Mouse (Mus musculus): ENCODE results near the gene Ube2j1. TPM values are rescaled to one million over a fixed set of nuclear protein-coding genes. Genes with fewer than 3 reads are reported as not detected.

The Ube2j1 gene
- polyA plus RNA-seq, 1 experiment = 34.3 TPM

- no peak for TF ChIP-seq EP300 (IDR thresholded peaks at IDR 0.05; ENCODE audit: insufficient read depth, low read depth, low read length)
- no peak for TF ChIP-seq CTCF (IDR thresholded peaks at IDR 0.05; ENCODE audit: low read depth, low read length)
- Histone ChIP-seq H3K27me3 (ENCODE audit: control insufficient read depth, insufficient read depth, low read length, poor library complexity, severe bottlenecking) (no peaks in the 10 kb centered on the region; the same call in 1 of the 2 replicates), H3K4me1 (ENCODE audit: control insufficient read depth, insufficient read depth, low read length) (peaks cover 3% of the 10 kb centered on the region), H3K9ac (ENCODE audit: low read depth, poor library complexity, severe bottlenecking) (peak overlapping the region; percentile 69; the same call in 1 of the 2 replicates), H3K4me3 (ENCODE audit: low read depth, low read length) (peak overlapping the region; percentile 48), H3K9me3 (replicated peaks; ENCODE audit: control insufficient read depth, insufficient read depth, low read length, poor library complexity, severe bottlenecking) (no peaks in the 10 kb centered on the region), H3K36me3 (ENCODE audit: control insufficient read depth, insufficient read depth, low read length, poor library complexity, severe bottlenecking) (no peaks in the 10 kb centered on the region), H3K27ac (ENCODE audit: insufficient read depth, low read length) (no peak overlapping the region)
Measured at GRCm38 (mm10) chr4:32984242-32984641, 47.0 kb upstream of the Ube2j1 start.

- Histone ChIP-seq H3K36me3 (ENCODE audit: control insufficient read depth, insufficient read depth, low read length, poor library complexity, severe bottlenecking) (no peaks in the 10 kb centered on the region), H3K27ac (ENCODE audit: insufficient read depth, low read length) (peak overlapping the region; percentile 58), H3K9me3 (replicated peaks; ENCODE audit: control insufficient read depth, insufficient read depth, low read length, poor library complexity, severe bottlenecking) (no peaks in the 10 kb centered on the region), H3K27me3 (ENCODE audit: control insufficient read depth, insufficient read depth, low read length, poor library complexity, severe bottlenecking) (no peaks in the 10 kb centered on the region; the same call in 1 of the 2 replicates), H3K4me3 (ENCODE audit: low read depth, low read length) (no peak overlapping the region), H3K4me1 (ENCODE audit: control insufficient read depth, insufficient read depth, low read length) (peaks cover 3% of the 10 kb centered on the region), H3K9ac (ENCODE audit: low read depth, poor library complexity, severe bottlenecking) (no peak overlapping the region)
- TF ChIP-seq POLR2A (IDR thresholded peaks at IDR 0.05; ENCODE audit: insufficient read depth, low read length) = no peak
- TF ChIP-seq CTCF (IDR thresholded peaks at IDR 0.05; ENCODE audit: low read depth, low read length) = peak; percentile 46
Measured at GRCm38 (mm10) chr4:32984801-32985675, 46.2 kb upstream of the Ube2j1 start.

- Histone ChIP-seq H3K9me3 (replicated peaks; ENCODE audit: control insufficient read depth, insufficient read depth, low read length, poor library complexity, severe bottlenecking) (no peaks in the 10 kb centered on the region), H3K27me3 (ENCODE audit: control insufficient read depth, insufficient read depth, low read length, poor library complexity, severe bottlenecking) (no peaks in the 10 kb centered on the region; the same call in 1 of the 2 replicates), H3K4me3 (ENCODE audit: low read depth, low read length) (no peak overlapping the region), H3K27ac (ENCODE audit: insufficient read depth, low read length) (peak overlapping the region; percentile 25; the same call in 1 of the 2 replicates), H3K9ac (ENCODE audit: low read depth, poor library complexity, severe bottlenecking) (no peak overlapping the region), H3K4me1 (ENCODE audit: control insufficient read depth, insufficient read depth, low read length) (peaks cover 3% of the 10 kb centered on the region), H3K36me3 (ENCODE audit: control insufficient read depth, insufficient read depth, low read length, poor library complexity, severe bottlenecking) (no peaks in the 10 kb centered on the region)
- TF ChIP-seq EP300 (IDR thresholded peaks at IDR 0.05; ENCODE audit: insufficient read depth, low read depth, low read length) (no peak), POLR2A (IDR thresholded peaks at IDR 0.05; ENCODE audit: insufficient read depth, low read length) (no peak), CTCF (IDR thresholded peaks at IDR 0.05; ENCODE audit: low read depth, low read length) (no peak)
Measured at GRCm38 (mm10) chr4:32985684-32986083, 45.5 kb upstream of the Ube2j1 start.

- Histone ChIP-seq H3K27ac (ENCODE audit: insufficient read depth, low read length) (no peak overlapping the region), H3K36me3 (ENCODE audit: control insufficient read depth, insufficient read depth, low read length, poor library complexity, severe bottlenecking) (no peaks in the 10 kb centered on the region), H3K4me3 (ENCODE audit: low read depth, low read length) (no peak overlapping the region), H3K9me3 (replicated peaks; ENCODE audit: control insufficient read depth, insufficient read depth, low read length, poor library complexity, severe bottlenecking) (no peaks in the 10 kb centered on the region), H3K4me1 (ENCODE audit: control insufficient read depth, insufficient read depth, low read length) (no peaks in the 10 kb centered on the region), H3K9ac (ENCODE audit: low read depth, poor library complexity, severe bottlenecking) (no peak overlapping the region), H3K27me3 (ENCODE audit: control insufficient read depth, insufficient read depth, low read length, poor library complexity, severe bottlenecking) (no peaks in the 10 kb centered on the region; the same call in 1 of the 2 replicates)
- TF ChIP-seq EP300 (IDR thresholded peaks at IDR 0.05; ENCODE audit: insufficient read depth, low read depth, low read length) (no peak), CTCF (IDR thresholded peaks at IDR 0.05; ENCODE audit: low read depth, low read length) (no peak), POLR2A (IDR thresholded peaks at IDR 0.05; ENCODE audit: insufficient read depth, low read length) (no peak)
Measured at GRCm38 (mm10) chr4:32987006-32987405, 44.2 kb upstream of the Ube2j1 start.

GRCm38 (mm10) chr4:32989346-32989745, 41.9 kb upstream of the Ube2j1 start:
- Histone ChIP-seq H3K9ac (ENCODE audit: low read depth, poor library complexity, severe bottlenecking) (no peak overlapping the region), H3K9me3 (replicated peaks; ENCODE audit: control insufficient read depth, insufficient read depth, low read length, poor library complexity, severe bottlenecking) (no peaks in the 10 kb centered on the region), H3K4me3 (ENCODE audit: low read depth, low read length) (no peak overlapping the region), H3K27me3 (ENCODE audit: control insufficient read depth, insufficient read depth, low read length, poor library complexity, severe bottlenecking) (no peaks in the 10 kb centered on the region), H3K36me3 (ENCODE audit: control insufficient read depth, insufficient read depth, low read length, poor library complexity, severe bottlenecking) (no peaks in the 10 kb centered on the region), H3K4me1 (ENCODE audit: control insufficient read depth, insufficient read depth, low read length) (no peaks in the 10 kb centered on the region), H3K27ac (ENCODE audit: insufficient read depth, low read length) (no peak overlapping the region)
- TF ChIP-seq POLR2A (IDR thresholded peaks at IDR 0.05; ENCODE audit: insufficient read depth, low read length) = no peak
- TF ChIP-seq CTCF (IDR thresholded peaks at IDR 0.05; ENCODE audit: low read depth, low read length) = no peak
- TF ChIP-seq EP300 (IDR thresholded peaks at IDR 0.05; ENCODE audit: insufficient read depth, low read depth, low read length) = no peak

- Histone ChIP-seq H3K36me3 (ENCODE audit: control insufficient read depth, insufficient read depth, low read length, poor library complexity, severe bottlenecking) (no peaks in the 10 kb centered on the region), H3K4me3 (ENCODE audit: low read depth, low read length) (no peak overlapping the region), H3K27ac (ENCODE audit: insufficient read depth, low read length) (0 out of 2 replicates have a peak overlapping the region, but pooled peaks have one; percentile 13), H3K27me3 (ENCODE audit: control insufficient read depth, insufficient read depth, low read length, poor library complexity, severe bottlenecking) (no peaks in the 10 kb centered on the region), H3K9me3 (replicated peaks; ENCODE audit: control insufficient read depth, insufficient read depth, low read length, poor library complexity, severe bottlenecking) (no peaks in the 10 kb centered on the region), H3K9ac (ENCODE audit: low read depth, poor library complexity, severe bottlenecking) (no peak overlapping the region), H3K4me1 (ENCODE audit: control insufficient read depth, insufficient read depth, low read length) (peaks cover 10% of the 10 kb centered on the region)
- TF ChIP-seq CTCF (IDR thresholded peaks at IDR 0.05; ENCODE audit: low read depth, low read length) (peak; percentile 31), EP300 (IDR thresholded peaks at IDR 0.05; ENCODE audit: insufficient read depth, low read depth, low read length) (no peak), POLR2A (IDR thresholded peaks at IDR 0.05; ENCODE audit: insufficient read depth, low read length) (no peak)
Measured at GRCm38 (mm10) chr4:32994168-32994567, 37.0 kb upstream of the Ube2j1 start.

All from ES-Bruce4 (cell line).